In genomic region chr11:68018191-68018590, GRCm38 (mm10) we compare ENCODE assay signal across 19 mouse cellular contexts. TPM values are rescaled to one million over a fixed set of nuclear protein-coding genes. Genes with fewer than 3 reads are reported as not detected.
DNase-seq lines count a peak whose midpoint lies in the region; ATAC-seq lines count a peak whose summit lies in the region.
"Had no signal": no experiment of that assay in that cellular context is flagged by ENCODE, and none has a peak within 500 bp of the region (broad histone marks: within the 10 kb centered on the region; RNA-seq: fewer than 3 reads in every experiment).

No protein-coding gene starts in this region.

- no peak overlapping the region for H3K9ac ChIP-seq in kidney, embryonic 14.5 days (ENCODE audit: low read depth, low read length)
- H3K9ac ChIP-seq: heart, embryonic 12.5 days; hindbrain, embryonic 15.5 days had no signal

- no peaks in the 10 kb centered on the region for H3K27me3 ChIP-seq in kidney, embryonic 14.5 days (ENCODE audit: control insufficient read depth, insufficient read depth, low read length)
- H3K27me3 ChIP-seq: heart, embryonic 12.5 days had no signal

- H3K27ac ChIP-seq in kidney, embryonic 14.5 days (ENCODE audit: low read depth, low read length), result peak overlapping the region; percentile 8; the same call in 1 of the 2 replicates
- H3K27ac ChIP-seq: embryonic facial prominence, embryonic 10.5 days; forebrain, embryonic 10.5 days; hindbrain, embryonic 15.5 days had no signal

- no peak overlapping the region for H3K4me2 ChIP-seq in kidney, embryonic 14.5 days (replicated peaks; ENCODE audit: low read depth, low read length)
- H3K4me2 ChIP-seq: heart, embryonic 12.5 days; hindbrain, embryonic 15.5 days had no signal

- H3K36me3 ChIP-seq in kidney, embryonic 14.5 days (ENCODE audit: control insufficient read depth, insufficient read depth, low read length), result no peaks in the 10 kb centered on the region
- H3K36me3 ChIP-seq: forebrain, embryonic 10.5 days; hindbrain, embryonic 15.5 days had no signal

- DNase-seq in kidney, postnatal 10 days, result no peak
- DNase-seq in adrenal gland, adult 8-10 months, result peak; percentile 61
- DNase-seq in adrenal gland, postnatal 36 days, result peak; percentile 20 to 73
- DNase-seq in heart, postnatal 36 days, result no peak
- DNase-seq in embryo, embryonic 10.5 days (ENCODE audit: low spot score), result no peak
- DNase-seq in spleen, postnatal 4 days (ENCODE audit: low spot score in 2 of 2), result no peak
- DNase-seq: cerebellum, adult 18-20 months; cerebellum, adult 9-11 months; cerebellum, postnatal 36 days; gastrocnemius, postnatal 10 days had no signal

- 0 out of 2 replicates have a peak, but pooled peaks cover 11% of the 10 kb centered on the region for H3K4me1 ChIP-seq in kidney, embryonic 14.5 days (ENCODE audit: control insufficient read depth, insufficient read depth, low read length)

- intact Hi-C loops in heart, postnatal 36 days (cut with DNase I), result no loop called here

- H3K9me3 ChIP-seq in kidney, embryonic 14.5 days (ENCODE audit: control insufficient read depth, low read length), result no peaks in the 10 kb centered on the region
- H3K9me3 ChIP-seq: embryonic facial prominence, embryonic 10.5 days; forebrain, embryonic 10.5 days; heart, embryonic 12.5 days; hindbrain, embryonic 15.5 days had no signal

- 64% methylated on average over 8 of the region's 8 CpGs for WGBS in kidney, embryonic 14.5 days

- H3K4me3 ChIP-seq in kidney, embryonic 14.5 days (ENCODE audit: low read length), result no peak overlapping the region
- H3K4me3 ChIP-seq: embryonic facial prominence, embryonic 10.5 days; forebrain, embryonic 10.5 days; heart, embryonic 12.5 days; hindbrain, embryonic 15.5 days had no signal

- no peak for ATAC-seq in kidney, embryonic 14.5 days (ENCODE audit: low FRiP score, low TSS enrichment)
- ATAC-seq in megakaryocyte progenitor cell, adult 5-6 weeks (replicated peaks; ENCODE audit: poor library complexity), result 0 out of 2 replicates have a peak, but pooled peaks have one; percentile 26
- ATAC-seq: forebrain, embryonic 14.5 days; intestine, postnatal 0 days had no signal

RNA-seq across cellular contexts. Expression of gene Stx8, which starts 52.2 kb away (rescaled TPM):
- polyA plus RNA-seq in kidney, embryonic 14.5 days (2014; fragmentation: Nextera tagmentation; extraction: Ambion mirVana), result 51.7 and 59.4 TPM in 2 replicates
- total RNA-seq in adrenal gland, adult 8-10 months (2022), result 10 to 100 TPM; 31.1 to 39.6 (median 38.3) TPM
- total RNA-seq in adrenal gland, postnatal 36 days (2021), result 10 to 100 TPM; 31.4 to 34.7 TPM
- total RNA-seq in megakaryocyte progenitor cell, adult 5-6 weeks (2015), result 35.7 and 47.8 TPM in 2 replicates
- 21.7 and 39.9 TPM in 2 replicates for total RNA-seq in megakaryocyte progenitor cell, adult 5-6 weeks (2017)
- total RNA-seq in heart, postnatal 36 days (2021), result 10 to 100 TPM; 24.1 to 25.1 TPM

RNA-seq across cellular contexts. Expression of gene Cfap52, which starts 52.7 kb away (rescaled TPM):
- 1.1 TPM in 2 replicates for polyA plus RNA-seq in kidney, embryonic 14.5 days (2014; fragmentation: Nextera tagmentation; extraction: Ambion mirVana)
- total RNA-seq in adrenal gland, adult 8-10 months (2022), result not detected
- not detected for total RNA-seq in adrenal gland, postnatal 36 days (2021)
- total RNA-seq in megakaryocyte progenitor cell, adult 5-6 weeks (2015), result not detected in 2 replicates
- not detected in 2 replicates for total RNA-seq in megakaryocyte progenitor cell, adult 5-6 weeks (2017)
- total RNA-seq in heart, postnatal 36 days (2021), result not detected
- total RNA-seq: heart, postnatal 25 days had no signal

Comparison
In these comparisons a context has a peak if more than half of its experiments do, and no peak if none do; other contexts are left out.
1. DNase-seq: peak in adrenal gland, adult 8-10 months (single experiment) and adrenal gland, postnatal 36 days (2 of 2); none in kidney, postnatal 10 days (single experiment), heart, postnatal 36 days (0 of 2), embryo, embryonic 10.5 days (single experiment) and spleen, postnatal 4 days (0 of 2).